Mouse (Mus musculus) intestine, embryonic 16.5 days (tissue): ENCODE results near the gene Eef1b2. TPM values are rescaled to one million over a fixed set of nuclear protein-coding genes. Genes with fewer than 3 reads are reported as not detected.
"Not testable (repeated sequence)": the region's sequence is repeated elsewhere in the genome, so short reads cannot be mapped to it uniquely, and the experiment has no call there.

Experiments
- ATAC-seq: fragments of 200-750 bp; cut with Nextera tagmentation; 2 replicates; pipeline ENCODE4 v1.8.0; 2017; ENCODE audit warnings: moderate TSS enrichment, moderate library complexity
- H3K27ac ChIP-seq: fragments of 300-500 bp; sonication (generic); 2 replicates; pipeline ENCODE4 v1.5.1; 2014; ENCODE audit warnings: mild to moderate bottlenecking, low read length
- H3K27me3 ChIP-seq: fragments of 300-500 bp; sonication (generic); replicated peaks from 2 replicates; pipeline ENCODE4 v1.6.1; 2014; ENCODE audit warnings: low read length, control low read depth, mixed read lengths; ENCODE audit not compliant: control insufficient read depth, insufficient read depth
- H3K36me3 ChIP-seq: fragments of 300-500 bp; sonication (generic); 2 replicates; pipeline ENCODE4 v1.6.1; 2014; ENCODE audit warnings: low read length, control low read depth; ENCODE audit not compliant: control insufficient read depth, insufficient read depth
- H3K4me1 ChIP-seq: fragments of 300-500 bp; sonication (generic); 2 replicates; pipeline ENCODE4 v1.6.1; 2014; ENCODE audit warnings: low read length, control low read depth, mixed read lengths; ENCODE audit not compliant: control insufficient read depth, insufficient read depth
- H3K4me2 ChIP-seq: fragments of 300-500 bp; sonication (generic); 2 replicates; pipeline ENCODE4 v1.6.1; 2014; ENCODE audit warnings: low read depth, low read length, control low read depth
- H3K4me3 ChIP-seq: fragments of 300-500 bp; sonication (generic); 2 replicates; pipeline ENCODE4 v1.5.1; 2014; ENCODE audit warnings: mild to moderate bottlenecking, low read length
- H3K9ac ChIP-seq: fragments of 300-500 bp; sonication (generic); 2 replicates; pipeline ENCODE4 v1.6.1; 2014; ENCODE audit warnings: low read depth, low read length
- H3K9me3 ChIP-seq: fragments of 300-500 bp; sonication (generic); 2 replicates; pipeline ENCODE4 v1.6.1; 2016; ENCODE audit warnings: low read length, control low read depth; ENCODE audit not compliant: control insufficient read depth
- WGBS: fragments of 180-500 bp; shearing (Covaris S2); extraction: QIAGEN DNeasy Blood & Tissue Kit; methylation state at CpG from one replicate; pipeline ENCODE4 v1.1.7; 2014; 5-methylcytosine and 5-hydroxymethylcytosine counted together
- polyA plus RNA-seq: library from polyadenylated mRNA; unstranded; fragments of >200 nt; fragmentation: Nextera tagmentation; extraction: Ambion mirVana; gene quantifications from 2 replicates; pipeline ENCODE4 v1.2.1, GENCODE M21; 2015

The Eef1b2 gene
- 486 and 518 TPM in 2 replicates for polyA plus RNA-seq

- Histone ChIP-seq H3K4me2 (peak within 1 kb of the TSS; percentile 81), H3K9me3 (no peaks in the 10 kb centered on the region), H3K27me3 (no peaks in the 10 kb centered on the region), H3K4me1 (peaks cover 19% of the 10 kb centered on the region), H3K4me3 (peak within 1 kb of the TSS; percentile 71), H3K27ac (peak within 1 kb of the TSS; percentile 92), H3K9ac (peak within 1 kb of the TSS; percentile 90), H3K36me3 (peaks cover 9% of the 10 kb centered on the region; the same call in 1 of the 2 replicates)
- ATAC-seq = peak; percentile 90
- under 1% methylated on average over 72 of the region's 72 CpGs for WGBS
Observed at GRCm38 (mm10) chr1:63176604-63177421, at the start of gene Eef1b2, which contains the start of gene Ndufs1. Gene Eef1b2, plus strand, starts transcription at chr1:63176825. Gene Ndufs1, minus strand, starts transcription at chr1:63176833.

- 42% methylated on average over 3 of the region's 3 CpGs for WGBS
- ATAC-seq = peak; percentile 61
- no peak overlapping the region for H3K4me3 ChIP-seq
Observed at GRCm38 (mm10) chr1:63129273-63129672, 47.4 kb upstream of the Eef1b2 start.

GRCm38 (mm10) chr1:63129857-63130690 lies 46.6 kb upstream of the Eef1b2 start:
- WGBS = 15% methylated on average over 17 of the region's 18 CpGs
- peaks cover 4% of the 10 kb centered on the region; the same call in 1 of the 2 replicates for H3K36me3 ChIP-seq
- no peaks in the 10 kb centered on the region for H3K9me3 ChIP-seq
- H3K27me3 ChIP-seq = no peaks in the 10 kb centered on the region
- peaks cover 10% of the 10 kb centered on the region for H3K4me1 ChIP-seq
- peak overlapping the region; percentile 70 for H3K27ac ChIP-seq
- peak overlapping the region; percentile 26; the same call in 1 of the 2 replicates for H3K9ac ChIP-seq
- peak; percentile 77 for ATAC-seq
- H3K4me2 ChIP-seq = peak overlapping the region; percentile 42
- peak overlapping the region; percentile 20 for H3K4me3 ChIP-seq

More at GRCm38 (mm10) chr1:63129273-63129672, 47.4 kb upstream of the Eef1b2 start:
- Histone ChIP-seq H3K9ac (peak overlapping the region; percentile 41; the same call in 1 of the 2 replicates), H3K4me2 (peak overlapping the region; percentile 21; the same call in 1 of the 2 replicates), H3K27me3 (no peaks in the 10 kb centered on the region), H3K4me1 (peaks cover 10% of the 10 kb centered on the region), H3K9me3 (no peaks in the 10 kb centered on the region), H3K27ac (peak overlapping the region; percentile 58), H3K36me3 (peaks cover 4% of the 10 kb centered on the region; the same call in 1 of the 2 replicates)

- Histone ChIP-seq H3K36me3 (no peaks in the 10 kb centered on the region), H3K27ac (no peak overlapping the region), H3K27me3 (no peaks in the 10 kb centered on the region), H3K4me3 (no peak overlapping the region), H3K4me1 (peaks cover 10% of the 10 kb centered on the region), H3K9ac (no peak overlapping the region), H3K9me3 (no peaks in the 10 kb centered on the region), H3K4me2 (no peak overlapping the region)
- ATAC-seq = no peak
- WGBS = 80% methylated on average over 2 of the region's 2 CpGs
Observed at GRCm38 (mm10) chr1:63130883-63131282, 45.7 kb upstream of the Eef1b2 start.

- Histone ChIP-seq H3K4me2 (no peak overlapping the region), H3K9ac (no peak overlapping the region), H3K27ac (no peak overlapping the region), H3K4me3 (no peak overlapping the region), H3K4me1 (peaks cover 10% of the 10 kb centered on the region), H3K9me3 (no peaks in the 10 kb centered on the region), H3K36me3 (no peaks in the 10 kb centered on the region), H3K27me3 (no peaks in the 10 kb centered on the region)
- ATAC-seq = no peak
- 90% methylated on average over 11 of the region's 11 CpGs for WGBS
Observed at GRCm38 (mm10) chr1:63131766-63132165, 44.9 kb upstream of the Eef1b2 start.

GRCm38 (mm10) chr1:63134530-63134929 lies 42.1 kb upstream of the Eef1b2 start:
- Histone ChIP-seq H3K4me3 (no peak overlapping the region), H3K9me3 (no peaks in the 10 kb centered on the region), H3K27ac (no peak overlapping the region), H3K36me3 (peaks cover 4% of the 10 kb centered on the region; the same call in 1 of the 2 replicates), H3K27me3 (no peaks in the 10 kb centered on the region), H3K9ac (no peak overlapping the region), H3K4me1 (peaks cover 8% of the 10 kb centered on the region), H3K4me2 (no peak overlapping the region)
- 71% methylated on average over 3 of the region's 3 CpGs for WGBS
- ATAC-seq = no peak

- H3K27me3 ChIP-seq = no peaks in the 10 kb centered on the region
- ATAC-seq = no peak
- no peaks in the 10 kb centered on the region for H3K4me1 ChIP-seq
- no peak overlapping the region for H3K9ac ChIP-seq
- H3K36me3 ChIP-seq = peaks cover 9% of the 10 kb centered on the region
- H3K27ac ChIP-seq = no peak overlapping the region
- 76% methylated on average over 2 of the region's 2 CpGs for WGBS
- H3K9me3 ChIP-seq = no peaks in the 10 kb centered on the region
- H3K4me3 ChIP-seq = no peak overlapping the region
- no peak overlapping the region for H3K4me2 ChIP-seq
Observed at GRCm38 (mm10) chr1:63137971-63138370, 38.7 kb upstream of the Eef1b2 start.

- not testable (repeated sequence) for H3K36me3 ChIP-seq, H3K9me3 ChIP-seq, H3K4me3 ChIP-seq, ATAC-seq, H3K9ac ChIP-seq, H3K27me3 ChIP-seq, H3K4me1 ChIP-seq, H3K27ac ChIP-seq, H3K4me2 ChIP-seq
- 75% methylated on average over 1 of the region's 1 CpGs for WGBS
Observed at GRCm38 (mm10) chr1:63138586-63138985, 38.0 kb upstream of the Eef1b2 start.

GRCm38 (mm10) chr1:63140231-63140630 lies 36.4 kb upstream of the Eef1b2 start:
- WGBS = 96% methylated on average over 13 of the region's 13 CpGs
- no peak for ATAC-seq
- no peak overlapping the region for H3K27ac ChIP-seq
- H3K9me3 ChIP-seq = no peaks in the 10 kb centered on the region
- H3K27me3 ChIP-seq = no peaks in the 10 kb centered on the region
- no peak overlapping the region for H3K9ac ChIP-seq
- H3K36me3 ChIP-seq = peaks cover 9% of the 10 kb centered on the region
- no peak overlapping the region for H3K4me3 ChIP-seq
- H3K4me1 ChIP-seq = no peaks in the 10 kb centered on the region
- H3K4me2 ChIP-seq = no peak overlapping the region
